Mouse (Mus musculus) frontal cortex, postnatal 10 days (tissue): ENCODE data around the gene Ipmk.
A peak's percentile ranks its signal among the peaks of the same experiment; 100 is the strongest.

Experiments
- DNase-seq, 2 experiments: peaks; one replicate each; pipeline ENCODE4 v3.0.0; 2022; ENCODE audit warnings: low spot score in 2 of 2, mixed read lengths in 1 of 2

The Ipmk gene

GRCm38 (mm10) chr10:71347509-71347949, at the start of gene Ipmk:
Gene Ipmk (plus strand): TSS chr10:71347763.
- DNase-seq, result peak; percentile 95 to 99

- no peak for DNase-seq
Measured at GRCm38 (mm10) chr10:71300161-71300560, 47.4 kb upstream of the Ipmk start.

- DNase-seq, result no peak
Measured at GRCm38 (mm10) chr10:71302490-71302889, 45.1 kb upstream of the Ipmk start.

GRCm38 (mm10) chr10:71306190-71306589, 41.4 kb upstream of the Ipmk start:
- DNase-seq, result no peak

GRCm38 (mm10) chr10:71306759-71307158, 40.8 kb upstream of the Ipmk start:
- DNase-seq, result no peak

GRCm38 (mm10) chr10:71308199-71308598, 39.4 kb upstream of the Ipmk start:
- no peak for DNase-seq

GRCm38 (mm10) chr10:71310288-71310687, 37.3 kb upstream of the Ipmk start:
- no peak for DNase-seq

- DNase-seq, result no peak
Measured at GRCm38 (mm10) chr10:71314596-71314995, 33.0 kb upstream of the Ipmk start.

- DNase-seq, result no peak
Measured at GRCm38 (mm10) chr10:71316056-71316455, 31.5 kb upstream of the Ipmk start.

GRCm38 (mm10) chr10:71316497-71316896, 31.1 kb upstream of the Ipmk start:
- no peak for DNase-seq

- no peak for DNase-seq
Measured at GRCm38 (mm10) chr10:71323669-71324068, 23.9 kb upstream of the Ipmk start.

- DNase-seq, result no peak
Measured at GRCm38 (mm10) chr10:71326123-71326522, 21.4 kb upstream of the Ipmk start.

GRCm38 (mm10) chr10:71326789-71327188, 20.8 kb upstream of the Ipmk start:
- DNase-seq, result peak in 1 of 2 experiments; percentile 69

GRCm38 (mm10) chr10:71327386-71327785, 20.2 kb upstream of the Ipmk start:
- no peak for DNase-seq

GRCm38 (mm10) chr10:71328382-71328781, 19.2 kb upstream of the Ipmk start:
- no peak for DNase-seq

GRCm38 (mm10) chr10:71328870-71329269, 18.7 kb upstream of the Ipmk start:
- DNase-seq, result no peak

GRCm38 (mm10) chr10:71329295-71329694, 18.3 kb upstream of the Ipmk start:
- DNase-seq, result no peak

GRCm38 (mm10) chr10:71330070-71330469, 17.5 kb upstream of the Ipmk start:
- DNase-seq, result no peak

- no peak for DNase-seq
Measured at GRCm38 (mm10) chr10:71331908-71332307, 15.7 kb upstream of the Ipmk start.

- no peak for DNase-seq
Measured at GRCm38 (mm10) chr10:71332376-71332775, 15.2 kb upstream of the Ipmk start.

- DNase-seq, result no peak
Measured at GRCm38 (mm10) chr10:71332859-71333258, 14.7 kb upstream of the Ipmk start.

- DNase-seq, result no peak
Measured at GRCm38 (mm10) chr10:71337733-71338132, 9.8 kb upstream of the Ipmk start.

GRCm38 (mm10) chr10:71338156-71338905, 9.2 kb upstream of the Ipmk start:
- no peak for DNase-seq

GRCm38 (mm10) chr10:71339463-71339862, 8.1 kb upstream of the Ipmk start:
- no peak for DNase-seq
